Mouse (Mus musculus) ES-CJ7 (cell line): ENCODE results near the gene Hyls1.
"Not testable (repeated sequence)": the region's sequence is repeated elsewhere in the genome, so short reads cannot be mapped to it uniquely, and the experiment has no call there.

Experiments
- DNase-seq: peaks from one replicate; pipeline ENCODE4 v3.0.0; 2011; ENCODE audit warnings: low read depth, low spot score

The Hyls1 gene

DNA sequence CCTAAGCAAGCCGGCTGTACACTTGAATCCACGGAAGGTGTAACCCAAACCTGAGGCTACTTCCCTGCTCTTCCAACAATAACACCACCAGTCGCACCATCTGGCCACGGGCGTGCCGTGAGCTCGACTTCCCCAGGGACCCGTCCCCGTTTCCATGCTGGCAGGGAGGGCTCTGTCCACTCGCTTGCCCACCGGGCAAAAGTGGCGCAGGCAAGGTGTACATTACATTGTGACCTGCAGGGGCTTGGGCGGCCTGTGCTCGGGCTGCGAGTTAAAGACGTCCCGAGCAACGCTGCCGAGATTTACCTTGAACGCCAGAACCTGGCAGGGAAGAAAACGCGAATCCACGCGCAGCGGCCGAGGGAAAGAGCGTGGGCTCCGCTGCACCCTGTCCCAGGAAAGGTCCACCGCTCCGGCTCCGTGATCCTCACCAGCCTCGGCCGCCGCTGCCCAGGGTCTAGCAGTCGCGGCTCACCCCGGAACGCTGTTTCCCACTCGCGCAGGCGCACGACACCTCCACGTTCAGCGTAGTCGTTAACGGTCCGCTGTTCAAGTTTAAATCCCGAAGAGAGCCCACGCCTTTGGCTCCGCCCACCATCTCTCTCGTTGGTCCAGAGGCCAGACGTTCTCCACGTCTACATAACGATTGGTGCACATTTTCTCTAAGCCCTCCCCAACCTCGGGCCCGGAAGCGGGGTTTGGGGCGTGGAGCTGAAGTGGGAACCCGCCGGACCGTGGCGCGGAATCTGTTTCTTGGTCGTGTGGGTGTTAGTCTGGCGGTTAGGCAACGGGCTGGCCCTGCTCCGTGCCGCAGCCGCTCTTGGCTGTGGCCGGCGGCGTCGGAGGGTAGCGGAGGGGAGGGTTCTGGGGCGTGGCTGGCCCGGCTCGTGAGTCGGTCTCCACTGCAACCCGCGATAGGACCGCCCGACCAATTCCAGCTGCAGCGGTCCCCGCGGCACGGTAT lies at the start of gene Hyls1, which contains the start of gene Pate2:
Gene Hyls1, minus strand, starts transcription at position 828 of the 964 bp plus-strand sequence.
Gene Pate2, plus strand, starts transcription at position 714 of the 964 bp plus-strand sequence.
- DNase-seq: peak; percentile 98

DNA sequence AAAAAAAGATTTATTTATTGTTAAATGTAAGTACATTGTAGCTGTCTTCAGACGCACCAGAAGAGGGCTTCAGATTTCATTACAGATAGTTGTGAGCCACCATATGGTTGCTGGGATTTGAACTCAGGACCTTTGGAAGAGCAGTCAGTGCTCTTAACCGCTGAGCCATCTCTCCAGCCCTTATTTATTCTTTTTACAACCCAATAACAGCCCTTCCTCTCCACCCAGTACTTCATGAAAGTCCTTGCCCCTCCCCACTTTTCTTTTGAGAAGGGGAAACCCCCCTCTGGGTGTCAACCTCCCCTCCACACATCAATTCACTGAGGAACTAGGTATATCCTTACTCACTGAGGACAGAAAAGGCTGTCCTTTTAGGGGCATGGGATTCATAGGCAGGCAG lies 46.6 kb upstream of the Hyls1 start:
- DNase-seq: not testable (repeated sequence)

DNA sequence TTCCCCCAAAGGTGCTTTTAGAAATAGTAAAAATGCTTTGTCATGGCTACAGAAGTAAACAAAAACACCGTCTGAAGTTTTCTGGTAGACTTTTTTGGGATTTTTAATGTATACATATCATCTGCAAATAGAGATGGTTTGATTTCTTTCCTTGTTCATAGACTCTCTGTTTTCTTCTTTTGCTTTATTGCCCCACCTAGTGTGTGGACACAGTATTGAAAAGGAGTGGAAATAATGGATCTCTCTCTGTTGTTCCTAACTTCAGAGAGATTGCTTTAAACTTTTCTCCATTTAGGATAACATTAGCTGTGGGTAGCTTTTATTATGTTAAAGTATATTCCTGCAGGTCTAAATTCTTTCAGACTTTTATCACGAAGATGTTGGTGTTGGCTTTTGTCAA lies 43.8 kb upstream of the Hyls1 start:
- no peak for DNase-seq

DNA sequence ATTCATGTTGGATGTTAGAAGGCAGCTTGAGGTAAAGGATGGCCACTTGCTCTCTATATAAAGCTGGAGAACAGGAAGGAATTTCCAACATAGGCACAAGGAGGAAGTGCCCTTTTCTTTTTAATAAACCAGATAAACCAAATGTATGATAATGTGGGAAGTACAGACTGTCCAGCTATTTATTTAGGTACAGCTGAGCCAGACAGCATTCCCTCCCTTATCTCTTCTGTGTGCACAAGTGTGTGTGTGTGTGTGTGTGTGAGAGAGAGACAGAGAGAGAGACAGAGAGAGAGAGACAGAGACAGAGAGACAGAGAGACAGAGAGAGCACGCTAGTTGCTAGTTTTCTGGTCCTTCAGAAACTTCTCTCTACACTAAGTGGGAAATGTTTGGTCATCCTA lies 41.6 kb upstream of the Hyls1 start, which contains the start of gene Pate4:
Gene Pate4, minus strand, starts transcription at position 101 of the 400 bp plus-strand sequence.
- DNase-seq: no peak

DNA sequence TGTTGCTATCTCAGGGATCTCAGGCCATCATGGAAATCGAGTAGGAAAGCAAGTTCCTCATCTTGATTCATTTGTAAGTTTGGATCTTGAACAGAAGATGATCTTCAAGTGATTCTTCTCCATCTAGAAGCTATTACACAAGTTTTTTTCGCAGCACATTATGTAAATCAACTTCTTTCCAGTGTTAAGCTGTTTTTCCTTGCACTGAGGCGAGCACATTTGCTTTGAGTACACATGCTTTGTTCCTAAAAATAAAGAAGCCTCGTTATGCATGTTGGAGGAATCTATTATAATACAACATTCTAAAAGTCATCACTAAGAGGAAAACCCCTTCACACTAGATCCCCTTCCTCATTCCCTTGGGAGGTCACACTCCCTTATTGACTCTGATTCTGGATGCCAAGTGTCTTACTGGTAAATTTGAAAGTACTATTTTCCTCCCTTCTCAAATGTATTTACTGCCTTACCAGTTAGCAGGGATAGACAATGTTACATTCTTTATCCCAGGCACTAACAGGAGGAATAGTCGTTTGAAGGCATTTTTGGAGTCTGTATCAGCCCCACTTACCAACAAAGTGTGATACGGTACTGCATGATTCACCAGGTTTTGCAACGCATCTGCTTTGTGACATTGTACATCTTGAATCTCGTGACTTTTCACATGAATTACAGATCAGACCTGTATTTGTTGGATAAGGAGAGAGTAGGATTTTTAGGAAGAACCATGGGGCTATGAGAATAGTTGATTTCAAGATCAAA lies 37.6 kb upstream of the Hyls1 start:
- DNase-seq: no peak

DNA sequence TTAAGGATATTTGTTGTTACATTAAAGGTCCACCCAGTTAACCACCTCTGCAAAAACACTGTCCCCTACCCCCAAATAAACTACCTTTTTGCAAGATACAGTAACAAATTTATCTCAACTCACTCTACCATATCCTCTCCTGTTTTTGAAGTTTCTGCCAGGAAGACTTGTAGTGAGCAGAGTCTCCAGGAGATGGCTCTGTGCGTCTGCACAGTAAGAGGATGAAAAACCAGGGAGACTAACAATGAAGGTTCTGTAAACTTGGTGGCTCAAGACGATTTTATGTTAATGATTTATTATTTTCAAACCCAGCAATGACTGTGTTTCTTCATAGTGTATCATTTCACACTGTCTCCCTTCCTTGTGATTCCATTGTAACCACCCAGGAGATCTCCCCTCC lies 22.7 kb upstream of the Hyls1 start:
- DNase-seq: peak; percentile 31

DNA sequence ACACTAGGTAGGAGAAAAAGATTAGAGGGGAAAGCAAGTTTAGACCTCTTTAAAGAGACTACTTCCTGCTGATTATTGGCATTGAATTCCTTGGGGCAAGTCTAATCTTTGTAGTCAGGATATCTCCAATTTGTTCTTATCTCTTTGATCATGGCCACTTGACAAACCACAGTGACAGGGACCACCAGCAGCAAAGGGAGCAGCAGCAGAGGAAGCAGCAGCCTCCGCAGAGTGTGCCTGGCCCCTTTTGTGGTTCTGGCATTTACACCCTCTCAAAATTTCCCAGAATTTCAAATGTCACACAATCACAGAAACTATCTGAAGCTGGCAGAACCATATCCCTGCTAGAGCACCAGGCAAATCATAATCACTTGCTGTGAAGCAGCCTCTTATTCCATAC lies 17.5 kb upstream of the Hyls1 start:
- DNase-seq: no peak

DNA sequence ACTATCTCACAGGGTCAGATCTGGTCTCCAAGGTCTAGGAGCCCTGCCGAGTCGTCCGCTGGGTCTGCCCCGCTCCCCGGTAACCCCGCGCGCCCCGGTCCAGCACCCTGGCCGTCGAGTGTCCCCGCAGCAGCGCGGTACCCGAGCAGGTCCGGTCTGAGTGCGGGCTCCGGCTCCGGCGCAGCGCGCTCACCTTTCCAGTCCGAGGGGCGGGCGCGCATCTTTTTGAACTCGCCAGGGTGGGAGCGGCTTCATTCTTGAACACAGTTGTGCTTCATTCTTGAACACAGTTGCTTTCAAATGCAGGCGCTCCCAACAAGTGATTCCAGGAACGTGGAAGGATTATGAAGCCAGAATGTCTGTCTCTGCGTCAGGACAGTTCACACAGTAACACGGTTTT lies 4.2 kb upstream of the Hyls1 start:
- no peak for DNase-seq

DNA sequence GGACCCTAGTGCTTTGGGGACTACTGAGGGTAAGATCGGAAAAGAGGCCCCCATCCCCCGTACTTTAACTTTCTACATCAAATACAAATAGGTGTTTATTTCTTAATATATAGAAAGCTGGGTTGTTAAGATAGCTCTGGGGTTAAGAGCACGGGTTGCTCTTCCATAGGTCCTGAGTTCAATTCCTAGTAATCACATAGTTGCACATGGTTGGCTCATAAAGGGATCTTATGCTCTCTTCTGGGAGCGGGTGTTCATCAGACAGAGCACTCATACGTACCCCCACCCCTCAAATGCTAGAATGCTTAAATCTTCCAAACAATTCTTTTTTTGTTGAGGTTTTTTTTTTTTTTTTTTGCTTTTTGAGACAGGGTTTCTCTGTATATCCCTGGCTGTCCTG lies 465 bp upstream of the Hyls1 start:
- no peak for DNase-seq

DNA sequence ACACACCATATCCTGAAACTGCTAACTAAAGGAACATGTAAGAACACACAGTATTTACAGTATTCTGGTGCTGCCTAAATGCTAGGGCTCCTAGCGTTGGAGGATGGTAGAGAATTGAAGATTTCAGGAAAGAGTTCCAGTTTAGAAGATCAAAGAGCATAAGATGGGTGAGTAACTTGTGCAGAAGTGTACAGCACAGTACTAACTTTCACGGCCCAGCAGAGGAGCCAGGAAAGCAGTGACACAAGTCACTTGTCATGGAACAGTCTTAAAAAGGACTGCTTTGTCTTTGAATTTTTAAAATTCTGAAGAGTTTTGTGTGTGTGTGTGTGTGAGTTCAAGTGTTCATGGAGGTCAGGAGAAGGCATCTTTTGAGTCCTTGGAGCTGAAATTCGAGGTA lies 2.2 kb downstream of the Hyls1 start:
- no peak for DNase-seq

DNA sequence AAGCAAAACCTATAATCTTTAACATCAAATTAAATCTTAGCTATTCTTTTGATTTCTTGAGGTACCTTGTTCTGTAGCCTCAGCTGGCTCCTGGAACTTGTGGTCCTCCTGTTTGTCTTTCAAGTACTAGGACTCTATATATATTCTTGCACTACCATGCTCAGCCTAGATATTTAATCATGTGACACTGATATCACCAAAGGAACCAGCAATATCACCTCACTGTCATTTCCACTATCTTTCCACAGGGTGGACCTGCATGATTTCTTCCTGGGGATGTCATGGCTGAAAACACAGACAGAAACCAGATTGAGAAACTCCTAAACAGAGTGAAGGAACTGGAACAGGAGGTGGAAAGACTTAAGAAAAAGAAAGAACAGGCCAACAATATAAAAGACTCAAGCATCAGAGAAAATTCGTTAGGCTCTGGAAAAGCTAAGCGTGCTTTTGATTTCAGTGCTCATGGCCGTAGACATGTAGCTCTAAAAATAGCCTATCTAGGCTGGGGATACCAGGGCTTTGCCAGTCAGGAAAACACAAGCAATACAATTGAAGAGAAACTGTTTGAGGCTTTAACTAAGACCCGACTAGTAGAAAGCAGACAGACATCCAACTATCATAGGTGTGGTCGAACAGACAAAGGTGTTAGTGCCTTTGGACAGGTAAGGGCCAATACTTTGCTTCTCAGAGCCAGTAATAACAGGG lies 5.5 kb downstream of the Hyls1 start:
- no peak for DNase-seq

DNA sequence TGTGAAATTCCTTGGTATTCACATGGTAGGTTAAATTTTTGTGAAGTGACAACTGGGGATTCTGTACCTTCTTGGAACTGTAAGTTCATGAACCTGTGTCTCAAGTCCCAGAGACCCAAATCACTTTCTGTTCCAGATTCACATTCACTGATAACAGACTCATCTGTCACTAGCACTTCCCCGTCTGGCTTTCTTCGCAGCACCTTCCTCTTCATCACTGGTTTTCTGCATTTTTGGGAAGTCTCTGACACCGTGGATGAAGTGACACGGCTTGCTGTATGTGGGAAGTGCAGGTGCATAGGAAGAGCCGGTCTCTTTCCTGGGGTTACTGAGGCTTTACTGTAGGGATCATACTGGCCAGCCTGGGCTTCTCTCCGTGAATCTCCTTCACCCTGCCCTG lies 8.6 kb downstream of the Hyls1 start:
- no peak for DNase-seq

DNA sequence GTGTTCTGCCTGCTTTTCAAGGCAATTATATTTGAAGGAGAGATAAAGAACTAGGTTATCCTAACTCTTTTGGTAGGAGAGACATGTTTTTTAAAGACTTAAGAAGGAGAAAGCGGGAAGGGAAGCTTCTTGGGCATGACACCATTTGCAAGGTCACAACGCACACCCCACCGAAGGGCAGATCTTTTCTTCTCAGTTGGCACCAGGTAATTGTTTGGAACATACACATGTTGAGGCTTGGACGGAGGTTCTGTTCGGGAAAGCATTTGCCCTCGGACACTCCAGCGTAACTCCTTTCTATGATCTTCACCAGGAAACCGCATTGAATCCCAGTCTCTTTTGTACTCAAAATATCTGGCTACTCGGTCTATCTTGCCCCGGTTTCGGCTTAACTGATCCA lies 9.1 kb downstream of the Hyls1 start:
- DNase-seq: no peak

DNA sequence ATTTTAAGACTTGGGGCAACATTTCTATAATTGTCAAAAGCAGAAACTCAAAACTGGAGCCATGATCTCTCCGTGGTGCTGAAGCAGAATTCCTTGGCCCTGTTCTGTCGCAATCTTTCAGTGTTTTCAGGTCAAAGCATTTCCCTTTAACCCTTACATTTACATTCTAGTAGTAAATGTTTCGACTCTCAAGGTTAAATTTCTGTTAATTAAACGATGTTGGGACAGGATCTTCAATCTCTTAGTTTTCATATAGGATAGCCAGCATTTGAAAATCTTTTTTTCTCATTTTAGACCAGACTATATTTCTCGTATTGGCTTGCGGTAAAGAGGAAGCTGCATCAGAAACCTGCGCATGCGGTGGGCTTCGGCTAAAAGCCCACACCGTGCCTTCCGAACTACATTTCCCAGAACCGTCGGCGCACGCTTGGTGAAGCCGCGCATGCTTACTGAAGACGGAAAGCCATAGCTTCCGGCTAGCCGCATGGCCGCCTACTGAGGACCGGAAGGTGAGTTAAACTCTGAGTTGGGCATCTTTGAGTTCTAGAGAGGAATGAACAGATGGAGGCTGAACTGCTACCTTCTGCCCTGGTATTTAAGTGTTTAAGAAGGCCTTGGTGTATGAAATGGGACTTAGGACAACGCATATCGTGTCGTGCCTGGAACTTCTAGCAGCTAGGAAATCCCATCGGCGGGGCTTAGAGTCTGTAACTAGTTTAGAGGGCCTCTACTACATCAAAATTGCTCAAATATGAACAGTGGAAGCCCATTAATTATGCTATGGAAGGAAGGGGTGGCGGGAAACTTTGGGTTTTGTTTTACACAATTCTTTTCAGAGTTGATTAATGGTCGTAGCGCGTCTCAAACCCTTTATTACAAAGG lies 10.9 kb downstream of the Hyls1 start:
- DNase-seq: peak; percentile 94

DNA sequence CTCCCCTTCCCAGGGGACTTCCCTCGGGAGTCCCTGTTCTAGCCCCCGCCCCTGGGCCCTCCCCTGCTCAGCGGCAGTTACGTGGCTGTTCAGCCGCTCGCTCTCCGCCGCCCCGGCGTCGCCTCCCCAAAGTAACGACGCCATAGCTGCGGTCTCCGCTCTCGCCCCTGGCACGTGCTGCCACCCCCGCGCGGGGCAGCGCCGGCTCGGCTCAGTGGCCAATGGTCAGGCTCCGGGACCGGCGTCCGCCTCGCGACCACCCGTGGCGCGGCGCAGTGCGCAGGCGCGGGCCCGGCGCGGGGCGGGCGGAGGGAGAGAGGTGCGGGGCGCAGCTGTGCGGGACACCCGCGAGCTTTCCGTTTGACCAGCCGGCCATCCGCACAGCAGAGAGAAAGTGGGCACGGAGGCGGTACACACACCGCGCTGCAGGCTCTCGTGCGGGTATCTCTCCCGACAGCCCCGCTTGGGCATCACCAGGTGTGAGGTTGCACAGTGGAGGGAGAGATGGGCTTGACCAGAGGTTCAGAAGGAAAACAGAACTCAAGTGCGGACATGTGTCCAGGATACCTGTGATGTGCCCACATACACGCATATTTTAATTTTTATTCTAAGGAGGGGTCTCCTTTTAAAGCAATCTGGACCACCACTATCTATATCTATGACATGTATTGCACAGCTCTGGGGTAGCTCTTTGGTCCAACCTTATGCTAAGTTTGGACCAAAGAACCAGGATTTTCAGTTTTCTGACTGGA lies 11.8 kb downstream of the Hyls1 start, which contains the start of the genes Ddx25 and Pus3:
Gene Ddx25, minus strand, starts transcription at position 272 of the 752 bp plus-strand sequence.
Gene Pus3, plus strand, starts transcription at position 339 of the 752 bp plus-strand sequence.
- DNase-seq: peak; percentile 40

DNA sequence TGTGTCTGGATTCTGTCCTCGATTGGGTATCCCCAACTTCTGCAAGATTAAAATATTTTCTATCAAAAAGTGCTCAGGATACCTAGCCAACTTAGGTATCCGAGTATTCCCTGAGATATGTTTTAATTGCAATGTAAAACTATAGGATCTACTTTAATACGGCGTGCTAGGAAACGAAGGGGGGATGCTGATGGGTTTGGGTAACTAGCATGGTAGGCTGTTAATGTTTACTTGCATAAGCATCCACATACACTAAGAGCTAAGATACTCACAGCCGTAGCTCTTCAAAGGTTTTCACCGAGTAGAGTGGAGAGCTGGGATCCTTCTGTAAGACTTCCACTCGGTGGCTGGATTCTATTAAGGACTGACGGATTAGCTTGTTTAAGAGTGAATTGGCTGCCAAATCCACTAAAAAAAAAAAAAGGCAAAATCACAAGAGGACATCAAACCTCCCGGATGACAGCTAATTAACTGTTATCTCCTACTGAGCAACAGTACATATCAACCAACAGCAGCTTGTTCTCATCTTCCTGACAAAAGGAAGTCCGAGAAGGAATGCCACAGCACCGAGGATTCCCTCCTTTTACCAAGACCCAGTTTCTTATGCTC lies 13.6 kb downstream of the Hyls1 start:
- no peak for DNase-seq

DNA sequence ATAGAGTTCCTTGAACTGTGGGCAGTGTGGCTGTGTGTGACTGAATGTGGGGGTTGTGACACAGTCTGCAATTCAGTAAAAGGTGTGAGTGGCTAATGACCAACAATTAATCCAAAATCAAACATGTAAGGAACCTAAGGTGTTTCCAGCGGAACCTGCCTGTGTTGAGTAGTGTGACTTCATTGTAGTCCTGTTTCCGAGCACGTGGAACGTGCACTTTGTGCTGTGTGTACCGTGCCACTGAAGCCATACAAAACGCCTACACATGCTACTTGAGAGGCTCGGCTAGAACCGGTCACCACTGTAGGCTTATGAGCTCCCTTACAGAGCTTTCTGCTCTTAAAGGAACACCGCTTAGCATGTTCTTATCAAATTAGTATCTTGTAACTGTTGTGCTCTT lies 21.7 kb downstream of the Hyls1 start:
- no peak for DNase-seq

DNA sequence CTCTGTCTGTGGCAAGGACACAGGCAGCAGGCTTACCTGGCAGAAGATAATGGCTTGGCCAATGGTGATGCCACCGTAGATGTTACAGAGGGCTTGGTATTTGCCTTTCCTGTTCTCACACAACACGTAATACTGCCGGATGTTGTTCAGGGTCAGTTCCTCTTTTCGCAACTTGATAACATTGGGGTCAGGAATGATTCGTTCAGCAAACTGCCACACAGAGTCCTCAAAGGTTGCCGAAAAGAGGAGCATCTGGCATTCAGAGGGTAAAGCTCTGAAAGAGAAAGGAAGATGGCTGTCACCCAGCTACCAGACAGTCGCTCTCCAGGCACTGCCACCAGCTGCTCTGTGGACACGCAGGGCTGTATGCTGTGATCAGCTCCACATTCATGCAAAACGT lies 23.5 kb downstream of the Hyls1 start:
- DNase-seq: no peak

DNA sequence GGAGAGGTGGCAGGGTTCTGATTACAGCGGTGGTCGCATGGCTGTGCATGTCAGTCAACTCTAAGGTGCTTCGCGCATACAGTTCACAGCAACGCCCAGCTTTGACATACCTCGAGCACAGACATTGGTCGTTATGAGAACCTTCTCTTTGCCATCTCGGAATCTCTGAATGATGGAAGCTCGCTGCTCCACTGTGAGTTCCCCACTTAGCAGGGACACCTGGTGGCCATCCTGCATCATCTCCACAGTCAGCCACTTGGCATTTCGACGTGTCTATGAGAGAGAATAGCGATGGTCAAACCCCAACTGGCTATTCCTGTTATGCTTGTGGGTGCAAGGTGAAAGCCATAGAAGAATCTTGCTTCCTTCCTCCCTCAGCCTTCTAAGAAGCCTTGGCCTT lies 24.5 kb downstream of the Hyls1 start:
- no peak for DNase-seq

DNA sequence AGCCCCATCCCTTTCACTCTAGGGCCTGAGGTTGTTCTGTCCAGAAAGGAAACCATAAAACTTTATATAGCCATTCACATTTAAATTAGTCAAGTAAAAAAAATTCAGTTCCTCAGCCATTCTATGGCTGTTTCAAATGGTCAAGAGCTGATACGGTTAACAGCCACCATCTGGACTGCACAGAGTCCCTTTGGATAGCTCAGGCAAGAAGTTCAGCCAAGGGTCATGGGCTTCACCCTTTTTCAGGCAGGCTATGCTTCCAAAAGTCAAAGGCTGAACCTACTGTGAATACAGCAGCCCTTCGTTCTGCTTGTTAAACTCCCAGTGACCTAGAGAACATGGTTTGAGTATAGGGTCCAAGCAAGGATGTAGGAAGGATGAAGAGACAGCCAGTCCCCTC lies 25.5 kb downstream of the Hyls1 start:
- no peak for DNase-seq
